Mouse (Mus musculus): ENCODE results near the gene Psen2.

Gene Psen2

GRCm38 (mm10) chr1:180248593-180249146, 14.6 kb downstream of the Psen2 start:
- DNase-seq (ENCODE audit: low read depth, low spot score): no peak

- DNase-seq (ENCODE audit: low read depth, low spot score): no peak
Observed at GRCm38 (mm10) chr1:180247901-180248300, 15.3 kb downstream of the Psen2 start.

DNA sequence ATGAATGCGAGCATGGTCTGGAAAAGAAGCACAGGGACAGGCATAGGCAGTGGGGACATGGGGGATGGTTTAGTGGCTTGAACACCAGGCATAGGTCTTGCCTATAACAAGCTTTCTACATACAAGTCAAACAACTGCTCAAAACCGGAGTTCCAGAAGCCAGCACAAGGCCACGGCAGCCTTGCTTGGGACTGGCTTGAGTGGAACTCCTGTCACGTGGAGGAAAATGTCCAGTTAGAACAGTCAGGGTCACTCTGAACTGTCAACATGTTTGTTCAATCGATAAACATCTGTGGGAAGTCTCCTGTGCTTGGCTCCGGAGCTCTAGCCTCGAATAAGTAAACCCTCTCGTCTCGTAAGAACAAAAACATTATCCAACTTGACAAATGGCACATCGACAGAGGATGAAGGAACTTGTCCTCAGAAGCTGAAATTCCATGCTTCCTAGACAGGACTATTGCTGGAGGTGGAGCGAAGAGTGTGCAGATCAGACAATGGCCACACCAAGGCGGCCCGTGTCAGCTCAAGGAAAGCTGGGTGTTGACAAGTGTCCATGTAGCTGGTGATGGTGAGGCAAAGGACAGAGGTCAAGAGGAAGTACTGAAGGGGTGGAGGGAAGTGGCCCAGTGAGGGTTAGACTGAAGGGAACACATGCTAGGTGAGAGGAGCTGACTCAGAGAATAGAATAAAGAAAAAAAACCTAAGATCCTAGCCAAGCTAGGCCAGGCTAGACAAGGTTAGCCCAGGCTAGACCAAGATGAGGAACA, 17.3 kb downstream of the Psen2 start:
- no peak for DNase-seq (ENCODE audit: low read depth, low spot score)

DNA sequence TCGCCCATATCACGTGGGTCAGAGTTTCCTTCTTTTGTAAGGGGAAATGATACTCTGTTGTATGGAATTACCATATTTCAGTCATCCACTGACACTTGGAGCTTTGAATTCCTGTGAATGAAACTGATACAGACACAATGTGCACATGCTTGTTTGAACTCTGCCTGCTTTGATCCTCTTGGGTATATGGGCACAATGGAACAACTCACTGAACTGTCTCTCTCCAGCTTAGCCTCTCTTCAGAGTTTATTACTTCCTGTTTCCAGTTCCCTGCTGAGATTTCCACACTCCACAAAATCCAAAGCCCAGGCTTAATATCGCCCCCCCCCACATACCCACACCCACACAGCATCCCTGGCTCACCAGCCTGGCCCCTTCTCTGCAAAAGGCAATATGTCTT, 31.5 kb downstream of the Psen2 start:
- DNase-seq (ENCODE audit: low read depth, low spot score): no peak

GRCm38 (mm10) chr1:180230580-180230979, 32.7 kb downstream of the Psen2 start:
- peak; percentile 40 for DNase-seq (ENCODE audit: low read depth, low spot score)

DNA sequence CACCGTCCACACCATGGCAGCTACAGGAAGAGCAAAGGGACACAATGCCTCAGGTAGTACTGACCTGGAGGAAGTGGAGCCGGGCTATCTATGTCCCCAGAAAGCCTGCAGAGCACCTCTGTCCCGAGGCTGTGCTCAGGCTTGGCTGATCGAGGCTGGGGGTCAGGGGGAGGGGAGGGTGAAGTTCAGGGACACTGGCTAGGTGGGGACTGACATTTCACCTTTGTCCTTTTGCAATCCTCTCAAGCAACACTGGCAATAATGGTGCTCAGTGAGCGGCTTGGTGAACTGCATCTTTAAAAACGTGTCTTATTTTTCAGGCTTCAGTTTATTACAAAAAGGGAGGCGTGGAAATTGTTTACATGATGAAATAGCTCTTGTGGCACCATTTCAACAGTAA, 33.3 kb downstream of the Psen2 start:
- no peak for DNase-seq (ENCODE audit: low read depth, low spot score)

- no peak for DNase-seq (ENCODE audit: low read depth, low spot score)
Observed at GRCm38 (mm10) chr1:180228854-180229253, 34.4 kb downstream of the Psen2 start.

DNA sequence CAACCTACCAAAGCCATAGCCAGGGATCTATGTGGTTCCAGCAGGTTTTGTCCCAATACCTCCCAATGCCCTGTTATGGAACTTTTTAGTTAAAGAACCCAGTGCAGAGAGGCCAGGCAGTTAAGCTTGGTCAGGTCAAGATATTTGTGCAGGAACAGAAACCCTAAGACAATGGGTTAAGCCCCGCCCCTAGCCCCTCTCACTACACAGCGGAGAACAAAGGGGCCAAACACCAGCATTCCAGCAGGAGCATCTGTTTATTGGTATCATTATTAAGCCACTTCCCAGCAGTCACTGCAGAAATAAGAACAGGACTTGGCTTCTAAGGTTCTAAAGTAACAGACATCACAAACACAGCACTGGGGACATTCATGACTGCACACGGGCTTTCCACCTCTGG, 36.5 kb downstream of the Psen2 start:
- DNase-seq (ENCODE audit: low read depth, low spot score): no peak

GRCm38 (mm10) chr1:180226221-180226713, 37.0 kb downstream of the Psen2 start:
- peak; percentile 51 for DNase-seq (ENCODE audit: low read depth, low spot score)

GRCm38 (mm10) chr1:180225500-180226220, 37.6 kb downstream of the Psen2 start:
- peak; percentile 69 for DNase-seq (ENCODE audit: low read depth, low spot score)

GRCm38 (mm10) chr1:180222007-180222406, 41.2 kb downstream of the Psen2 start:
- no peak for DNase-seq (ENCODE audit: low read depth, low spot score)

DNA sequence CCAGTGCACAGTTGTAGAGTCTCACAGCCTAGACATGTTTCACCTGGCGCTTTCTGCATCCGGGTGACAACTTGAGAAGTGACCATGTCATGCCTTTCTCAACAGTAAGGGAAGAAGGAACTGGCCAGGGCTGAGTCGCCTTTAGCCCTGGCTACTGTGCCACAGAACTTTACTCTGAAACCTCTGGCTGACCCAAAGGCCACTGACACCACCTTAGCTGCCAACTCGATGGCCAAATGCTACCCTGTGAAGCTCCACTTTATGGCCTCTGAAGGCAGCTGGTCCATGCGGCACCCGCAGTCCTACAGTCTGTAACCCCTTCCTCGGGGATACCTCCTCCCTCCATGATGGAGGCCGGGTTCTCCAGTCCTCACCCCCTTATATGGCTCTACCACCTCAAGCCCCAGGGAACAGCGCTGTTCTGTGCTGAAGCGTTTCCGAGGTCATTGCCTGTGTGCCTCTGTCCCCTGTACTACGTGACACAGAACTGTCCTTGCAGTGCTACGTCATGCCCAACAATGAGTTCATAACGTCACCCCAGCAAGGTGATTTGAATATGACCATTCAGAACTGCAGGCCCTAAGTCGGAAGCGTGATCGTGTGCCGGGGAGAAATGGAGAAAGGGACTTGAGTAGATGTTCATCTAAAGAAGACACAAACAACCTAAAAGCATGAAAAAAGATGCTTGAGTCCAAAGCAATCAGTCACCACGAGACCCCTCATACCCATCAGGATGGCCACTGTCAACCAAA, 42.3 kb downstream of the Psen2 start:
- DNase-seq (ENCODE audit: low read depth, low spot score): no peak

DNA sequence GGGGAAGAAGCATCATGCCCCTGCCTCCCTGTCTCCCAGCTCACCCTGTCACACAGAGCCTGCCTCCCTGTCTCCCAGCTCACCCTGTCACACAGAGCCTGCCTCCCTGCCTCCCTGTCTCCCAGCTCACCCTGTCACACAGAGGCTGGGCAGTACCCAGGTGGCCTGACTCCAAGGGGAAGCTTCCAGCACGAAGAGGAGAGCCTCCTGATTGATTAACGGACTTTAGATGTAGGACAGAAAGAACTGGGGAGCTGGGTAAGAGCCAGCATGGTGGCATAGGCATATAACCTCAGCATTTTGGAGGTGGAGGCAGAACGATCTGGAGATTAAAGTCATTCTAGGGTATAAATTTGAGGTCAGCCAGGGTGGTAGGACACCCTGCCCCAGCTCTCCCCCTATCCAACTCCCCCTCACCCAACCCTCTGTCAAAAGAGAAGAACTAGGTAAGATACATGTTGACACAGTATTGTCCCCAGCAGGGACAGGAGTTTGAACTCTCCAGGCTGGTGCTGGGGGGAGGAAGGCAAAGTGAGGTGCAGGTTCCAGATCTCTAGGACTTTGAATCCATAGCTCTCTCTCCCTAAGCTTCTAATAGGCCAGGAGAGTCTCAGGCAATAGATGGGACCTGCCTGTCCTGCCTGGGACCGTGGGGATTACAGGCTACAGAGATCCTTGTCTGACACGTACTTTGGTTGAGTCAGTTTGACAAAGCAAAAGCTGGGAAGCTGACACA, 46.5 kb downstream of the Psen2 start:
- no peak for DNase-seq (ENCODE audit: low read depth, low spot score)

DNA sequence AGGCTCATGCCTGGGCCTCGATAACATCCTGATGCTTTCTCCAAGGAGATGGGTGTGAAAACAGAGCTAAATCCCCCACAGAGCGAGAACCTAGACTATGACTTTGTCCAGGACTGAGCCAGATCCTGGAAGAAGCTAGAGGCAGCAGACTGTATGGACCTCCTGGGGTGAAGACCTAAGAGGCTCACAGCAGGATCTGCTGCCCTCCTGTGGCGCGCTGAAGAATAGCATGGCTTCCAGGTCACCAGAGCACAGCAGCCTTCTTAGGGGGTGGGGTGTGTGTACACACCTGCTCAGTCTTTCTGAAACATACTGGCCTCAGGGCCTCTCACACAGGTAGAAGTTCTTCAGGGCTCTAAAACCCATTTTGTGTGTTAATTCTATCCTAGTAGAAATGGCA, 48.2 kb downstream of the Psen2 start:
- peak; percentile 36 for DNase-seq (ENCODE audit: low read depth, low spot score)

DNA sequence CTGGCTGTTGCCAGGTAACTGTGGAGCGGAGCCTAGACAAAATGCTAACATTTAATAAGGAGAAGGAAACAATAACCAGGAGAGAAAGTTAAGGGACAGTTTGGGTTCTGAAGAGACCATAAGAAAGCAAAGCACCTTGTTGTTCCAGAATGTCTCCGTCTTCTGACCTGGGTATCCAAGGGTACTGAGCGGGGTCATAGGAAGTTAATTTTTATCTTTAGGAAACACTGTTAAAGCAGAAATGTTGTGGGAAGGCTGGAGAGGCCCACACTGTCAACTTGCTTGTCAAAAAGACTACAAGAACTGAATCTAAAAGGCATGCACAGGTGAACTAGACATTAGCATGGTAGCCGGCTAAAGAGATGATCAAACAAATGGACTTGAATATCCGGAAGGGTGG, 50.3 kb downstream of the Psen2 start:
- DNase-seq (ENCODE audit: low read depth, low spot score): no peak

- DNase-seq (ENCODE audit: low read depth, low spot score): no peak
Observed at GRCm38 (mm10) chr1:180210781-180211271, 52.4 kb downstream of the Psen2 start.

GRCm38 (mm10) chr1:180210031-180210432, 53.2 kb downstream of the Psen2 start:
- DNase-seq (ENCODE audit: low read depth, low spot score): no peak

DNA sequence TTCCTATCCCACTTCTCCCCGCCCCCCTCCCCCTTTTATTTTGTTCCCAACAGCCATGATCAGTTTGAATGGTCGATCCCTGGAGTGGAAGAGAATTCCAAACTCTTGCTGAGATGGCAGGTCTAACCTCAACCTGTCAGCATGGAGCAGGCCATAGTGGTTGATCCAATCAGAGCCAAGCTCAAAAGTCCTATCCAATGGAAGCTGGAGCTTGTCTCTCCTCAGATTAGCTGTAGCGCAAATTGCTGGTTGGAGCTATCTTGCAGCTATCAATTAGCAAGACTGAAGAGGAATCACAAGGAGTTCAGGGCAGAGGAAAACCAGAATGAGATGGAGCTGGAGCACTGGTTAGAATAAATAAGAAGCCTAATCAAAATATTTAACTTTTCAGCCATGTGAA, 54.9 kb downstream of the Psen2 start:
- no peak for DNase-seq (ENCODE audit: low read depth, low spot score)

- no peak for DNase-seq (ENCODE audit: low read depth, low spot score)
Observed at GRCm38 (mm10) chr1:180200722-180201121, 62.5 kb downstream of the Psen2 start.

GRCm38 (mm10) chr1:180199715-180200050, 63.6 kb downstream of the Psen2 start:
- DNase-seq (ENCODE audit: low read depth, low spot score): no peak

Data from c-Kit-negative CD71-positive TER-119-positive erythroid progenitor cells, embryonic 14.5 days (primary cell).